Mouse (Mus musculus) C2C12 (cell line): ENCODE measurements around the gene Tspan4. TPM values are rescaled to one million over a fixed set of nuclear protein-coding genes. Genes with fewer than 3 reads are reported as not detected.
"Not testable (repeated sequence)": the region's sequence is repeated elsewhere in the genome, so short reads cannot be mapped to it uniquely, and the experiment has no call there.

ENCODE experiments used
- H3K27me3 ChIP-seq: one replicate; pipeline ENCODE4 v1.6.1; 2011; ENCODE audit not compliant: control insufficient read depth, insufficient read depth, insufficient read length
- H3K36me3 ChIP-seq: one replicate; pipeline ENCODE4 v1.6.1; 2011; ENCODE audit not compliant: control insufficient read depth, insufficient read depth
- H3K4me3 ChIP-seq: one replicate; pipeline ENCODE4 v1.5.1; 2011; ENCODE audit warnings: mild to moderate bottlenecking, control low read depth; ENCODE audit not compliant: poor library complexity, insufficient read depth, severe bottlenecking
- H3K79me2 ChIP-seq: one replicate; pipeline ENCODE4 v1.6.1; 2011; ENCODE audit not compliant: control insufficient read depth, insufficient read depth
- H3K79me3 ChIP-seq: one replicate; pipeline ENCODE4 v1.6.1; 2011; ENCODE audit warnings: low read depth, control low read depth
- H3ac ChIP-seq: one replicate; pipeline ENCODE3; 2011; ENCODE audit warnings: low read depth; ENCODE audit not compliant: control insufficient read depth, insufficient read length
- CEBPB ChIP-seq: IDR thresholded peaks from one replicate; pipeline ENCODE4 v1.6.1; 2011; ENCODE audit warnings: low read depth, mild to moderate bottlenecking, control low read depth, moderate library complexity
- CTCF ChIP-seq: IDR thresholded peaks from one replicate; pipeline ENCODE4 v1.5.1; 2011; ENCODE audit not compliant: control insufficient read depth, insufficient read depth, insufficient read length
- FOSL1 ChIP-seq: IDR thresholded peaks from one replicate; pipeline ENCODE4 v1.8.0; 2011; ENCODE audit warnings: mild to moderate bottlenecking, low read length; ENCODE audit not compliant: poor library complexity, insufficient read depth, severe bottlenecking
- MAX ChIP-seq: IDR thresholded peaks from one replicate; pipeline ENCODE4 v1.6.1; 2011; ENCODE audit warnings: mild to moderate bottlenecking, control low read depth
- MYOD1 ChIP-seq: IDR thresholded peaks from one replicate; pipeline ENCODE4 v1.6.1; 2011; ENCODE audit warnings: low read depth; ENCODE audit not compliant: control insufficient read depth, insufficient read length
- MYOG ChIP-seq: IDR thresholded peaks from one replicate; pipeline ENCODE4 v1.6.1; 2011; ENCODE audit not compliant: control insufficient read depth, insufficient read length; ENCODE audit errors: extremely low read depth
- USF1 ChIP-seq: IDR thresholded peaks from one replicate; pipeline ENCODE4 v1.6.1; 2011; ENCODE audit warnings: low read depth, mild to moderate bottlenecking, control low read depth, moderate library complexity
- polyA plus RNA-seq: library from polyadenylated mRNA; unstranded; fragments of >200 nt; fragmentation: generic; extraction: Trizol; gene quantifications from one replicate; pipeline ENCODE4 v1.2.1, GENCODE M21; 2012; ENCODE audit warnings: missing spikeins

Tspan4 gene
- polyA plus RNA-seq, 1 experiment, result 278 TPM

DNA sequence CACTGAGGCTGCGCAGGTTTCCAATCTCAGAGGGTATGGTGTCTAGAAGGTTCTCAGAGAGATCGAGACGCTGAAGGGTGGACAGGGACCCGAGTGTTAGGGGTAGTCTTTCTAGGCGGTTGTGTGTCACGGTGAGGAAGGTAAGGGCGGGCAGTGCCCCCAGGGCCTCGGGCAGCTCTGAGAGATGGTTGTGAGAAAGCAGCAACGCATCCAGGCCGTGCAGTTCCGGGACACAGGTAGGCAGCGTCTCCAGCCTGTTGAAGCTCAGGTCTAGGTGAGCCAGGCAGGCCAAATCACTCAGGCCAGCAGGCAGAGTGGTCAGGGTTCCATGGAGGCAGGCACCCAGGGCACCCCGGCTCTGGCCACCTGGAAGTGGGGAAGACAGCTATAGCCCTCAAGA, 32.8 kb upstream of the Tspan4 start:
- no peak for TF ChIP-seq MAX
- TF ChIP-seq MYOG, result no peak
- TF ChIP-seq USF1, result no peak
- TF ChIP-seq MYOD1, result no peak
- TF ChIP-seq FOSL1, result no peak
- TF ChIP-seq CTCF, result no peak
- Histone ChIP-seq H3K79me3 (no peaks in the 10 kb centered on the region), H3K36me3 (peaks cover 31% of the 10 kb centered on the region), H3K4me3 (no peak overlapping the region), H3K79me2 (peaks cover 27% of the 10 kb centered on the region), H3ac (peak overlapping the region; percentile 78), H3K27me3 (no peaks in the 10 kb centered on the region)

DNA sequence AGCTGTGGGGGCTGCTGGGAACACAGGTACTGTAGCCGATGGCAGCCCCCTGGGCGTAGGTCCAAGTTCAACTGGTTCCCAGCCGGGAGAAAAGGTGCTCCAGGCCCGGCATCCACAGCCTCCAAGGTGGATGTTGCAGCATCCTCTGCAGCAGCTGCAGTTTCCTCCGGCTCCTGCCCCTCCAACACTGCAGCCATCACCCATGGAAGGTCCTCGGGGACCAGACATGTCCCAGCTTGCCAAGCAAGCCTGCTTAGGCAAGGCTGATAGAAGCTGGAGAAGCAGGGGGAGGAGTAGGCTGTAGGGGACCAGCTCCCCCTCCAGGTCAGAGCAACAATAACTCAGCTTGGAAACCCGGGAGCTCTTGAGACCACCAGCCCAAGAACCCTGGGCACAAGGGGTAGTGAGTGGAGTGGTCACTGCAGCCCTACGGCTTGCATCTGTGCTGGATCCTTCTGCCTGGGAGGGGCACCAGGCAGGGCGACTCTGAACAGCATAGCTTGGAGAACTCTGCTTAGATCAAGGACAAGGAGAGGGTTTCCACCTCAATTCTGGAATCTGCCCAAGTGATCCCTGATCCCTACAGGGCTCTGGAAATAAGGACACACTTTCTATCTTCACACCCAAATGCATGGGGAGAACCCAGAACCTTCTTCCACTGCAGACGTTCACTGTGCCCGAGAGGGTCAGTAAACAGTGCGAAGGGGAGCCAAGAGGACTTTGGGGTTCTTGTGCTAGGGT, 31.8 kb upstream of the Tspan4 start:
- peaks cover 31% of the 10 kb centered on the region for H3K36me3 ChIP-seq
- H3K27me3 ChIP-seq, result no peaks in the 10 kb centered on the region
- peaks cover 7% of the 10 kb centered on the region for H3K79me3 ChIP-seq
- TF ChIP-seq USF1 (no peak), CEBPB (no peak), MAX (no peak), CTCF (peak; percentile 10)
- peak overlapping the region; percentile 78 for H3ac ChIP-seq
- peak overlapping the region; percentile 49 for H3K4me3 ChIP-seq
- H3K79me2 ChIP-seq, result peaks cover 36% of the 10 kb centered on the region

DNA sequence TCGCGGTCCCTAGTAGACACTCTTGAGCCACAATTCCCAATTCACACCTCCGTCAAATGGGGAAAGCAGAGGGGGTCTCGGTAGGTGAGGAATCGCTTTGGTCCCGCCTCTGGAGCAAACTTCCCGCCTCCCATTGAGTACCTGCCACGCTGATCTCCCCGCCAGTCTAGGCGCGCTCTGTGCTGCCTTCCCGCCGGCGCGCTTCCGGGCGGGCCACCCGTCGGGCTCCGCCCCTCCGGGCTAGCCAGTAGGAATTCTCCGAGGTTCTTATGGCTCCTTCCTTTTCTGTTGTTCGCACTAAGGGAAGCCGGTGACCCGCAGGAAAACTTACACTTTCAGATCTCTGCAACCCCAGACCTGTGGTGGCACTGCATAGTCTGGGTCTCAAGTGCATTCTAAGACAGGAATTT, 31.2 kb upstream of the Tspan4 start, which contains the start of gene Pidd1:
Gene Pidd1 (minus strand): TSS at position 198 of the 410 bp plus-strand sequence.
- TF ChIP-seq CTCF (no peak), USF1 (no peak), MAX (peak; percentile 41), FOSL1 (no peak)
- peak within 1 kb of the TSS; percentile 49 for H3K4me3 ChIP-seq
- peaks cover 31% of the 10 kb centered on the region for H3K36me3 ChIP-seq
- peak within 1 kb of the TSS; percentile 78 for H3ac ChIP-seq
- peaks cover 42% of the 10 kb centered on the region for H3K79me2 ChIP-seq
- no peaks in the 10 kb centered on the region for H3K27me3 ChIP-seq
- peaks cover 13% of the 10 kb centered on the region for H3K79me3 ChIP-seq

DNA sequence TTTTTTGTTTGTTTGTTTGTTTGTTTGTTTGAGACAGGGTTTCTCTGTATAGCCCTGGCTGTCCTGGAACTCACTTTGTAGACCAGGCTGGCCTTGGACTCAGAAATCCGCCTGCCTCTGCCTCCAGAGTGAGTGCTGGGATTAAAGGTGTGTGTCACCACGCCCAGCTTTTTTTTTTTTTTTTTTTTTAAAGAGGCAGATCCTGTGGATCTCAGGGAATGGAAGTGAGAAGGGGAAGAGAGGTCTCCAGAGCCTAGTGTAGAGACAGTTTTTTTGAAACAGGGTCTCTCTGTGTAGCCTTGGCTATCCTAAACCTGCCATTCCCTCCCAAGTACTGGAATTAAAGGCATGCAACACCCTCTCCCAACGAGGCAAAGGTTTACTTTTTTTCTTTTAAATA, 28.7 kb upstream of the Tspan4 start:
- Histone ChIP-seq H3K36me3 (peaks cover 37% of the 10 kb centered on the region), H3K79me2 (peaks cover 52% of the 10 kb centered on the region), H3K79me3 (peaks cover 26% of the 10 kb centered on the region)
- not testable (repeated sequence) for H3ac ChIP-seq, H3K4me3 ChIP-seq, H3K27me3 ChIP-seq

DNA sequence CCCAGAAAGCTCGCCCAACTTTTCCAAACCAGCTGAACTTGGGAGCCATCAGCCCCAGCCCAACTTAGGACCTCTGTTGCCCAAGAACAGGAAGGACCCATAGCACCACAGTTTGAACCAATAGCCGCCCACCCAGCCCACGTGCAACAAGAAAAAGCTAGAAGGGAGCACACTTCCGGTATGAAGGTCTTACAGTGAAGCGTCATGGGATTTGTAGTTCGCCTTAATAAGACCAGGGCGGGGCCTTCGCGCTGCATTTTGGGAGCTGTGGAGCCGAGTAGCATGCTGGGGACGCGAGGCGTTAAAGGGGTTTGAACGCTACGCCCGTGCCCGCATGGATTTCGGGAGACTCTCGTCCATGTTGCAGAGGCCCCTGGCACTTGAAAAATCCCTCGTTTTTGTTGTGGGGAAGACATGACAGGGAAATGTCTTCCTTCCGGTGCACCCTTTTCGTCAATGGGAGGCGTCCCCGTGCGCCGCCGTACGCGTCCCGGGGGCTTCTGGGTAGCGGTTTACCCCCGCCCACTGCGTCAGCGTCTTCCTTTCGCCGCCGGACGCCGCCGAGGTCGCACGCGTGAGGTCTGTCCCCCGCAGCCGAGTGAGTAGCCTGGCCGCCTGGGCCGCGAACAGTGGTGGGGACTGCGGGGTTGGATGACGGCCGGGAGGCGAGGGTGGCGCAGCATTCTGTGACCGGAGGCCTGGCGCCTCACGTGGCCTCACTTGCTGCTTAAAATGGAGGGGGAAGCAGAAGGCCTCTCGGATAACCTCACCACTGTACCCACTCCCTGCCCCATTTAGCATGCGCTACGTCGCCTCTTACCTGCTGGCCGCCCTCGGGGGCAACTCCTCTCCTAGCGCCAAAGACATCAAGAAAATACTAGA, 27.7 kb upstream of the Tspan4 start, which contains the start of gene Rplp2:
Gene Rplp2 (plus strand): TSS at position 261 of the 882 bp plus-strand sequence.
- peaks cover 42% of the 10 kb centered on the region for H3K79me2 ChIP-seq
- no peaks in the 10 kb centered on the region for H3K27me3 ChIP-seq
- TF ChIP-seq MYOD1 (no peak), MAX (peak; percentile 81), CEBPB (peak; percentile 24), USF1 (peak; percentile 79), CTCF (no peak)
- peak within 1 kb of the TSS; percentile 94 for H3ac ChIP-seq
- peaks cover 43% of the 10 kb centered on the region for H3K36me3 ChIP-seq
- peaks cover 26% of the 10 kb centered on the region for H3K79me3 ChIP-seq
- peak within 1 kb of the TSS; percentile 64 for H3K4me3 ChIP-seq

DNA sequence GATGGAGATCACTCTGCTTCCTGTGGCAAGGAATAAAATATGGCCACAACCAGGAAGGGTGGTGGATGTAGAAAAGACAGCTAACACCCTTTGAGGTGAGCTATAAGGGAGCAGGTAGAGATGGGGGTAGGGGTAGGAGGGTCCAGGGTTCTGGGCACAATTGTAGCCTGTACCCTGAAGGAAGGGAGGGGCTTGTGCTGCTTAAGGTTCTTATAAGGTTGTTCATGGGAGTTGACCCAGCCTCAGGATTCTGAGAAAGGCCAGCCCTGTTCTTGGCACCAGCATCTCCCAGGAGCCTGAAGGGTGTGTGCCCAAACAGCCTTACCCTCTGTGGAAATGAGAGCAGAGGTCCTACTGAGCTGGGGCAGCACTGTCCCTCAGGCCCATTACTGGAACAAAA, 23.1 kb upstream of the Tspan4 start:
- Histone ChIP-seq H3K79me3 (peaks cover 26% of the 10 kb centered on the region), H3ac (no peak overlapping the region), H3K27me3 (no peaks in the 10 kb centered on the region), H3K36me3 (peaks cover 43% of the 10 kb centered on the region), H3K4me3 (no peak overlapping the region), H3K79me2 (peaks cover 34% of the 10 kb centered on the region)
- no peak for TF ChIP-seq CEBPB
- TF ChIP-seq MYOD1, result no peak
- no peak for TF ChIP-seq MAX
- TF ChIP-seq MYOG, result no peak
- TF ChIP-seq FOSL1, result no peak
- no peak for TF ChIP-seq CTCF
- TF ChIP-seq USF1, result no peak
